Mouse (Mus musculus): ENCODE results near the gene Lzic.

GRCm38 (mm10) chr4:149525170-149525569 is 40.1 kb downstream of the Lzic start:
- TF ChIP-seq CTCF (IDR thresholded peaks at IDR 0.05; ENCODE audit: low read depth, low read length) (no peak), POLR2A (IDR thresholded peaks at IDR 0.05; ENCODE audit: insufficient read depth, low read length) (no peak)

Measured in ES-Bruce4 (cell line).